Mouse (Mus musculus): ENCODE results near the gene Trpv4. TPM values are rescaled to one million over a fixed set of nuclear protein-coding genes. Genes with fewer than 3 reads are reported as not detected.

The Trpv4 gene
- polyA plus RNA-seq, 1 experiment: 1.7 TPM

DNA sequence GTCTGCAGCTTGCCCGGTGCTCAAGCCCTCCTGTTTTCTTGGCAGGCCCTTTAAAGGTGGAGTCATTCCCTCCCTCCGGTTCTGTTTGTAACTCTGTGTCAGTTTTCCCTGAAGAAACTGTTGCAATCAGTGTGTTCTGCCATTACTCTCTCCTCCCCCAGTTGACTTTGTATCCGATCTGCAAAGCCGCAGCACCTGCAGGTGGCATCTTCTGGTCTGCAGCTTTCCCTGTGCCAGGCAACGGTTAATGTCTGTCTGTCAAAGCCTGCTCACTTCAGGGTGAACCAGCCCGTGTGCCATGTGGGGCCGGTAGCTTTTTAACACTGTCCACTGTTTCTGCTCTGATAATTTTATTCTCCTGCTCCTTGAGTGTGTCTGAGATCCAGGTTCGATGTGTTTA is 61.0 kb downstream of the Trpv4 start:
- no peak for TF ChIP-seq CTCF (IDR thresholded peaks at IDR 0.05; ENCODE audit: borderline replicate concordance, extremely low read depth, insufficient read depth, insufficient read length)
- no peak for TF ChIP-seq POLR2A (IDR thresholded peaks at IDR 0.05; ENCODE audit: borderline replicate concordance, extremely low read depth, insufficient read depth, insufficient read length, poor library complexity, severe bottlenecking)
- DNase-seq (ENCODE audit: low read depth): no peak

DNA sequence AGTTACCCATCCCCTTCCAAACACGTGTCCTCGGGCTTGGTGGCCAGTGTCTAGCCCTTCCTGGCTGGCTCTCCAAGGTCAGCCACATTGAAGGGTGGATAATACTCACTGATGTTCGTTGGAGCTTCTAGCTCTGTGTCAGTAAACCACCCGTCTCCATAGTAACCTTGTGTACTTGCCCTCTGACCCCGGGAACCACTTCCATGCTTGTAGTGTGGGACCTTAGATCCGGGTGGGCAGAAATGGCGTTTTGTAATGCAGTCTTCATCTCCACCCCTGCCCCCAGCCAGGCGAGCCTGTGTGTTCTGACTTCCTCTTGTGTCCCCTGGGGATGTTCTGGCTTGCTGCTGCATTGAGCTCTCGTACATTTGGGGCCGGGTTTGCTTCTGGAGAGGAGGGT is 61.6 kb downstream of the Trpv4 start:
- TF ChIP-seq POLR2A (IDR thresholded peaks at IDR 0.05; ENCODE audit: borderline replicate concordance, extremely low read depth, insufficient read depth, insufficient read length, poor library complexity, severe bottlenecking) (no peak), CTCF (IDR thresholded peaks at IDR 0.05; ENCODE audit: borderline replicate concordance, extremely low read depth, insufficient read depth, insufficient read length) (no peak)
- DNase-seq (ENCODE audit: low read depth): no peak

- TF ChIP-seq POLR2A (IDR thresholded peaks at IDR 0.05; ENCODE audit: borderline replicate concordance, extremely low read depth, insufficient read depth, insufficient read length, poor library complexity, severe bottlenecking): no peak
- no peak for TF ChIP-seq CTCF (IDR thresholded peaks at IDR 0.05; ENCODE audit: borderline replicate concordance, extremely low read depth, insufficient read depth, insufficient read length)
- DNase-seq (ENCODE audit: low read depth): no peak
Measured at GRCm38 (mm10) chr5:114594741-114595241, 63.4 kb downstream of the Trpv4 start.

DNA sequence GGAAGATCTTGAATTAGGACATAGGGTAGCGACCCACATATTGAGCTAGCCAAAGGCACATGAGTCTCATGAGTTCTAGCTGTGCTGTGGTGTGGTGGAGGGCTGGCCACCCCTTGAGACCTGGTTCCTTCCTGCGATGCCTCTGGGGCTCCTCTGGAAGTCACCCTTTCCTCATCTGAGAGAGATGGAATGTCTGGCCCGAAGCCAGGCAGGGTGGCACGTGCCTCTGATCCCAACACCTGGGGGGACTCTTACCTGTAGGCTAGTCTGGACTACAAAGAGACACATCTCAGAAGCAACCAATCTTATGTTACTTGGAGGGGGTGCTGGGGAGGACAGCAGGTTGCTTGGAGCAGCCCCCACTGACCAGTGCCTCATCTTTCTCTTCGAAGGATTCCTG is 64.3 kb downstream of the Trpv4 start:
- no peak for TF ChIP-seq POLR2A (IDR thresholded peaks at IDR 0.05; ENCODE audit: borderline replicate concordance, extremely low read depth, insufficient read depth, insufficient read length, poor library complexity, severe bottlenecking)
- TF ChIP-seq CTCF (IDR thresholded peaks at IDR 0.05; ENCODE audit: borderline replicate concordance, extremely low read depth, insufficient read depth, insufficient read length): no peak
- no peak for DNase-seq (ENCODE audit: low read depth)

GRCm38 (mm10) chr5:114593161-114593821 is 64.9 kb downstream of the Trpv4 start:
- peak; percentile 77 for DNase-seq (ENCODE audit: low read depth)
- TF ChIP-seq POLR2A (IDR thresholded peaks at IDR 0.05; ENCODE audit: borderline replicate concordance, extremely low read depth, insufficient read depth, insufficient read length, poor library complexity, severe bottlenecking): no peak
- TF ChIP-seq CTCF (IDR thresholded peaks at IDR 0.05; ENCODE audit: borderline replicate concordance, extremely low read depth, insufficient read depth, insufficient read length): no peak

GRCm38 (mm10) chr5:114592463-114593160 is 65.6 kb downstream of the Trpv4 start:
- peak; percentile 71 for DNase-seq (ENCODE audit: low read depth)
- TF ChIP-seq POLR2A (IDR thresholded peaks at IDR 0.05; ENCODE audit: borderline replicate concordance, extremely low read depth, insufficient read depth, insufficient read length, poor library complexity, severe bottlenecking) (no peak), CTCF (IDR thresholded peaks at IDR 0.05; ENCODE audit: borderline replicate concordance, extremely low read depth, insufficient read depth, insufficient read length) (no peak)

- peak; percentile 58 for DNase-seq (ENCODE audit: low read depth)
- TF ChIP-seq POLR2A (IDR thresholded peaks at IDR 0.05; ENCODE audit: borderline replicate concordance, extremely low read depth, insufficient read depth, insufficient read length, poor library complexity, severe bottlenecking) (no peak), CTCF (IDR thresholded peaks at IDR 0.05; ENCODE audit: borderline replicate concordance, extremely low read depth, insufficient read depth, insufficient read length) (no peak)
Measured at GRCm38 (mm10) chr5:114591151-114591561, 67.1 kb downstream of the Trpv4 start.

- no peak for DNase-seq (ENCODE audit: low read depth)
- TF ChIP-seq CTCF (IDR thresholded peaks at IDR 0.05; ENCODE audit: borderline replicate concordance, extremely low read depth, insufficient read depth, insufficient read length) (no peak), POLR2A (IDR thresholded peaks at IDR 0.05; ENCODE audit: borderline replicate concordance, extremely low read depth, insufficient read depth, insufficient read length, poor library complexity, severe bottlenecking) (no peak)
Measured at GRCm38 (mm10) chr5:114590043-114590913, 67.9 kb downstream of the Trpv4 start.

GRCm38 (mm10) chr5:114589454-114589853 is 68.8 kb downstream of the Trpv4 start:
- TF ChIP-seq POLR2A (IDR thresholded peaks at IDR 0.05; ENCODE audit: borderline replicate concordance, extremely low read depth, insufficient read depth, insufficient read length, poor library complexity, severe bottlenecking): no peak
- TF ChIP-seq CTCF (IDR thresholded peaks at IDR 0.05; ENCODE audit: borderline replicate concordance, extremely low read depth, insufficient read depth, insufficient read length): no peak
- no peak for DNase-seq (ENCODE audit: low read depth)

DNA sequence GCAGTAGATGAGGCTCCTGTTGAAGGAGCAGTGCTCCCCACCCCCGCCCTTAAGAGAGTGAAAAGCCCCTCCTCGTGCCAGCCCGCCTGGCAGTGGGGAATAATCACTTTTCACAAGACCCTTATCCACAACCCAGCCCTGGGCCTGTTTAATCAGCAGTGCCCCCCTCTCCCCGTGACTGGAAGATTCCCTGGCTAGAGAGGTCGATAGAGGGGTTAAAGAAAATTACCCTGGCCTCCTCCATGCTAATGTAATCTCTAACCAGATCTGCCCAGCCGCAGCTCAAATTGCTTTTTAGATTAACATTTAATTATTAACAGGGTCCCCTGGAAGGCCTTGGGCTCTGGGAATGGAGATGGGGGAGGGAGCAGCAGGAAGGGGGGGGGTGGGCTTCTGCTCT is 69.2 kb downstream of the Trpv4 start:
- DNase-seq (ENCODE audit: low read depth): peak; percentile 77
- TF ChIP-seq POLR2A (IDR thresholded peaks at IDR 0.05; ENCODE audit: borderline replicate concordance, extremely low read depth, insufficient read depth, insufficient read length, poor library complexity, severe bottlenecking) (no peak), CTCF (IDR thresholded peaks at IDR 0.05; ENCODE audit: borderline replicate concordance, extremely low read depth, insufficient read depth, insufficient read length) (no peak)

DNA sequence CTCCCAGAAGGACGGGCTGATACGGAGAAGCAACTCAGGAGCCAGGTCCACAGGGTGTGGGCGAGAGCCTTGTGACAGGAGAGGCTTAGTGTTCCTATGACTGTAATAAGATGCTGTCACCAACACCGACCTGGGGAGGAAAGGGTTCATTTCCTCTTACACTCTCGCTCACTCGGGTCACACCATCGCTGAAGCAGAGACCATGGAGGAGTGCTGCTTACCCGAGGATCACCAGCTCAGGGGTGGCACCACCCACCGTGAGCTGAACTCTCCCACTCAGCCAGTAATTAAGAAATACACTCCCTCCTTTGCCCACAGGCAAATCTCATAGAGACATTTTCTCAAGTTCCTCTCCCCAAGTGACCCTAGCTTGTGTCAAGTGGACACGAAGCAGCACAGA is 69.8 kb downstream of the Trpv4 start:
- no peak for DNase-seq (ENCODE audit: low read depth)
- TF ChIP-seq POLR2A (IDR thresholded peaks at IDR 0.05; ENCODE audit: borderline replicate concordance, extremely low read depth, insufficient read depth, insufficient read length, poor library complexity, severe bottlenecking) (no peak), CTCF (IDR thresholded peaks at IDR 0.05; ENCODE audit: borderline replicate concordance, extremely low read depth, insufficient read depth, insufficient read length) (no peak)
